Mouse (Mus musculus) liver, postnatal 0 days (tissue): ENCODE measurements around the gene Rhpn2.

Source experiments
- CTCF ChIP-seq: sonication (generic); IDR thresholded peaks from 2 replicates; pipeline ENCODE4 v1.5.1; 2016; ENCODE audit warnings: antibody characterized with exemption, low read depth
- EP300 ChIP-seq: IDR thresholded peaks from 2 replicates; pipeline ENCODE4 v1.6.1; 2016; ENCODE audit warnings: antibody characterized with exemption, low read depth, mild to moderate bottlenecking

DNA sequence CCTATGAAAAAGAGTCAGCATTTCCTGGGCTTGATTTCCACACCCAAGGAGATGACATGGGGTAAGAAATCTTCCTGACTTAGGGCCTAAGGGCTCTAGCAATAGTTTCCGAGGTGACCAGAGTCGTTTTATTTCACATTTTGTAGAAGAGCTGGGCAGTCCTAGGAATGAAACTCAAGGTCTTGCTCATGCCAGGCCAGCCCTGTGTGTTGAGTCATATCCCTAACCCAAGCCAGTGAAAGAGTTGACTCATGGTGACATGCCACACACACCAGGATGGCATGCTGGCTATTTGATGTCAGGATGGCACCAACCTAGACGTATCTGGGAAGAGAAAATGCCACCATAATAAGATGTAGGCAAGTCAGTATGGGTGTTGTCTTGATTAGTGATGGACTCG lies 15.1 kb downstream of the Rhpn2 start:
- TF ChIP-seq CTCF (no peak), EP300 (no peak)
